Mouse (Mus musculus) CH12F3 (cell line): ENCODE data around the gene Csn1s1.

Experiments used
- in situ Hi-C: fragments of 300-500 bp; cut with MboI; formaldehyde crosslinking; loops from 2 replicates; pipeline ENCODE4 v1.14.3; 2020; ENCODE audit warnings: low sequenced_read_pairs

The Csn1s1 gene

DNA sequence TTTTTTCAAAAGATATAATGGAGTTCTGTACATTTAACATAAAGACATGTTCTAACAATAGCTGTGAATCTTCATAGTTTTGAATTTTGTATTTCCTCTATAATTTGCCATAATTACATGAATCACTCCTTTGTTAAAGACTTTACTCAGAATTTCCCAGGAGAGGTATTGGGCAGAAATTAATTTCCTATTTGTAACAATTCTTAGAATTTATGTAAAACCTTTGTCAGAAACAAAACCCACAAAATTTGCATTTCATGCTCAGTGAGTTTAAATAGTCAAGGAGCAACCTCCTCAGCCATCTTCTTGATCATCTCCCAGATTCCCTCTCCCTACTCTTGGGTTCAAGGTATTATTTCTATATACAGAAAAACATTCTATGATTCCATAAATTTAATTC, at the start of gene Csn1s1:
TSS of gene Csn1s1 (plus strand) at position 301 of the 400 bp plus-strand sequence.
- in situ Hi-C loops = no loop called here

DNA sequence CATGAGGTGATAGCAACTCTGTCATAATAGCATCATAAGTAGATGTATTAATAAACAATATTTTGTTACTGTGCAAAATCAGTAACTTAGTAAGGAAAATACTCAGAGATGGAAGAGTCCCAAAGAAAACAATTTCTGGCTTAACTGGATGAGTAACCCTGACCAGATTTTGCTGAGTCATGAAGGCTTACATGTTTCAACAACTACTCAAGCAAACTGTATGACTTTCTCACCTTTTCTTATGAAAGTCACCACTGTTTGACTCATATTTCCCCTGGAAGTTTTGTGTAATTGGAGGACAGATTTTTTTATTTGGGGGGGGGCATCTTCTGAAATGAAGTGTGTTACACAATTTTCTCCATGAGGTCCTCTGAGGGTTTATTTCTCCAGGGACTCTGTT, 43.3 kb upstream of the Csn1s1 start:
- in situ Hi-C loops = no loop called here

- in situ Hi-C loops = no loop called here
Measured at GRCm38 (mm10) chr5:87642787-87643186, 23.2 kb upstream of the Csn1s1 start.

DNA sequence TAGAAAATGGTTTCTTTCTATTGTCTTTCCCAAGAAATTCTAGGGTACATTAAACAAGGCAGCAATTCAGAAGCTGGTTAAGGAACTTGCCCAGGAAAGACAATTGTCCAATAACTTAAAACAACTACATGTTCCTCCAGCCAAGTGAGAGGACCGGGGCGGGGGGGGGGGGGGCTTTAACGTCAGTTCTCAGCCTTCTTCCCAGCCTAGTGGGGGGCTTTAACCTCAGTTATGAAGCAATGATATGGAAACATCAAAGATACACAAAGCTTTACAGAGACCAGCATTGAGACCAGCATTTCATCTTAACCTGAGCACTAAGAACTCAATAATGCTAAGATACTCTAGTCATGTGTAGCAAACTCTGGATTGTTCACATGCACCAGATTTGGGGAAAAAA, 33.5 kb downstream of the Csn1s1 start, which contains the start of gene Csn2:
TSS of gene Csn2 (minus strand) at position 101 of the 400 bp plus-strand sequence.
- in situ Hi-C loops = no loop called here

- in situ Hi-C loops = no loop called here
Measured at GRCm38 (mm10) chr5:87705891-87706290, 39.9 kb downstream of the Csn1s1 start.
